Mouse (Mus musculus) thymus, adult 2 months (tissue): Measurements from ENCODE around the gene Rpl3. TPM values are rescaled to one million over a fixed set of nuclear protein-coding genes. Genes with fewer than 3 reads are reported as not detected.

Experiments used
- DNase-seq: peaks from one replicate; pipeline ENCODE4 v3.0.0; 2021
- H3K27ac ChIP-seq: fragments of 200-500 bp; 2 replicates; pipeline ENCODE4 v1.5.1; 2012; ENCODE audit warnings: low read length, control low read depth; ENCODE audit not compliant: control insufficient read depth, insufficient read depth
- H3K27me3 ChIP-seq: fragments of 200-500 bp; 2 replicates; pipeline ENCODE4 v1.6.1; 2012; ENCODE audit warnings: mild to moderate bottlenecking, low read length, moderate library complexity, mixed read lengths; ENCODE audit not compliant: control insufficient read depth, insufficient read depth
- H3K36me3 ChIP-seq: fragments of 200-500 bp; 2 replicates; pipeline ENCODE4 v1.6.1; 2012; ENCODE audit warnings: mild to moderate bottlenecking, low read length, moderate library complexity; ENCODE audit not compliant: control insufficient read depth, insufficient read depth
- H3K4me1 ChIP-seq: fragments of 200-500 bp; replicated peaks from 2 replicates; pipeline ENCODE4 v1.6.1; 2012; ENCODE audit warnings: low read length; ENCODE audit not compliant: control insufficient read depth, insufficient read depth
- H3K4me3 ChIP-seq: fragments of 200-500 bp; 2 replicates; pipeline ENCODE4 v1.5.1; 2012; ENCODE audit warnings: mild to moderate bottlenecking, low read length, control low read depth, moderate library complexity; ENCODE audit not compliant: control insufficient read depth, insufficient read depth
- CTCF ChIP-seq: fragments of 200-500 bp; IDR thresholded peaks from 2 replicates; pipeline ENCODE4 v1.5.1; 2012; ENCODE audit warnings: mild to moderate bottlenecking, control low read depth, low read length, moderate library complexity, borderline replicate concordance; ENCODE audit not compliant: control insufficient read depth, poor library complexity, insufficient read depth; ENCODE audit errors: extremely low read depth
- POLR2A ChIP-seq: fragments of 200-500 bp; IDR thresholded peaks from 2 replicates; pipeline ENCODE4 v1.6.1; 2012; ENCODE audit warnings: mild to moderate bottlenecking, low read length, control low read depth, moderate library complexity; ENCODE audit not compliant: control insufficient read depth, poor library complexity, insufficient read depth; ENCODE audit errors: extremely low read depth
- WGBS: fragments of 180-500 bp; shearing (Covaris S2); methylation state at CpG from one replicate; pipeline ENCODE4 v1.1.7; 2018; 5-methylcytosine and 5-hydroxymethylcytosine counted together
- polyA plus RNA-seq: library from polyadenylated mRNA; depleted of rRNA; stranded (reverse); fragments of >200 nt; gene quantifications from 2 replicates; pipeline ENCODE4 v1.2.3, GENCODE M21; 2012

Gene Rpl3
- polyA plus RNA-seq, 1 experiment = 627 TPM

DNA sequence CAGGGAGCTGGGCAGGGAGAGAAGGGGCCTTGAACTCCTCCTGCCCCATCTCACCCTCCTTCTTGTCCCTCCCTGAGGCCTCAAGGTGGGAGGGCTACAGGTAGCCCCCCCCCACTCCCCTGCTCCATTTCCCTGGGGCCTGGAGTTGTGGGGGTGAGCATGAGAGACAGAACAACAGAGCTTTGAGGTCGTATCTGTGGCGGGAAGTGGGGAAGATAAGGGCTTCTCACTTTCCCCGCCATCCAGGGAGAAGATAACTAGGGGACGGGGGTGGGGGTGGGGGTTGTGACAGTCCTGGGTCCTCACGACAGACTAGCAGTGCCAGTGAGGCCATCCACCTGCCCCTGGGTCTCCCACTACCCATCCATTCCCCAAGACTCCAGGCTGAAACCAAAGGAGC is 43.7 kb downstream of the Rpl3 start:
- WGBS = 17% methylated on average over 5 of the region's 5 CpGs
- H3K4me1 ChIP-seq = peaks cover 52% of the 10 kb centered on the region

DNA sequence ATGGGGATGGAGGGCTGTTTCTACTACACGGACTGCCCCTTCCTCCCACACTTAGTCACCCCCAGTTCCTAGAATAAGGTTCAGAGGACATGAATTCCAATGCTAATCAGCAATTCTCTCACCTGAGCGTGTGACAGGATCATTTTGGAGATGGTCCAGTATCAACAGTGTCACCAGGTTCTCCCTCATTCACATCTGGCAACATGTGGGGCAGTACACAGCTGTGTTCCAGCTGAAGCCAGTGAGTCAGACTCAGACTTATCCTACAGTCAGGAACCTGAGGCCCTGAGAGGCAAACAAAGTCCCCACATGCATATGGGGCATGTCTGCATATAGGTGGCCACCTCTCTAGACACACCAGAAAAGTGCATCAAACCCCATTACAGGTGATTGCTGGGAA is 44.4 kb downstream of the Rpl3 start:
- TF ChIP-seq POLR2A = no peak
- TF ChIP-seq CTCF = no peak
- peaks cover 48% of the 10 kb centered on the region for H3K4me1 ChIP-seq
- no peak overlapping the region for H3K27ac ChIP-seq
- no peak overlapping the region for H3K4me3 ChIP-seq
- WGBS = 89% methylated on average over 2 of the region's 2 CpGs
- H3K36me3 ChIP-seq = no peaks in the 10 kb centered on the region
- no peak for DNase-seq
- no peaks in the 10 kb centered on the region for H3K27me3 ChIP-seq

More for the DNA sequence above, 43.7 kb downstream of the Rpl3 start:
- no peaks in the 10 kb centered on the region for H3K36me3 ChIP-seq
- H3K4me3 ChIP-seq = no peak overlapping the region
- H3K27ac ChIP-seq = no peak overlapping the region
- no peak for DNase-seq
- no peak for TF ChIP-seq POLR2A
- no peaks in the 10 kb centered on the region for H3K27me3 ChIP-seq

DNA sequence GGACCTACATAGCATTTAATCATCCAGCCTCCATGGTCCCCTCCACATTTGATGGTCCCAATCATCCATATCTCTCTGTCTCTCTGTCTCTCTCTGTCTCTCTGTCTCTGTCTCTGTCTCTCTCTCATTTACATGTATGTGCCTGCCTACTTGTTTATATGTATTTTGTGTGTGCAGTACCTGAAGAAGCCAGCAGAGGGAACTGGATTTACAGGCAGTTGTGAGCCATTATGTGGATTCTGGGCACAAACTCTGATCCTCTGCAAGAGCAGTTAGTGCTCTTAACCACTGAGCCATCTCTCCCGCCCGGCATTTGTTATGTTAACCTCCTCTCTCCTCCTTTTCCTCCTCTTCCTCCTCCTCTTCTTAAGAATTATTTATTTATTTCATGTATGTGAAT is 45.9 kb downstream of the Rpl3 start:
- no peak for TF ChIP-seq POLR2A
- no peak for TF ChIP-seq CTCF
- no peaks in the 10 kb centered on the region for H3K27me3 ChIP-seq
- H3K4me1 ChIP-seq = peaks cover 35% of the 10 kb centered on the region
- no peak for DNase-seq
- no peak overlapping the region for H3K4me3 ChIP-seq
- 98% methylated on average over 2 of the region's 2 CpGs for WGBS
- no peak overlapping the region for H3K27ac ChIP-seq
- no peaks in the 10 kb centered on the region for H3K36me3 ChIP-seq

DNA sequence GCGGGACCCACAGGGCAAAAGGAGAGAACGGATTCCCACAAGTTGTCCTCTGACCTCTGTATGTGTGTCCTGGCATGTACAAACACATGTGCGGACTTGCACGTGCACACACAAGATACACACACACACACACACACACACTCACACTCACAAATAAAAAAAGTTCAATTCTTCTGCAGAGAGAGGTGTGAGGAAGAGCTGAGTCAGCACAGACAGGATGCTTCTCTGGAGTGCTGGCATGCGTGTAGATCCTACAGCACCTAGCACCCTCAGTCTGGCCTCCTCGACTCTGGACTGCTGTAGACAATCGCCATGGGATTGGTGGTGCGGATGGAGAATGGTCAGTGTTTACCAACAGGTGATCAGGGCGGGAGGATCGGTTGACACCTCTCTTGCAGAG is 47.4 kb downstream of the Rpl3 start:
- no peak for DNase-seq
- Histone ChIP-seq H3K36me3 (no peaks in the 10 kb centered on the region), H3K27me3 (no peaks in the 10 kb centered on the region), H3K4me3 (no peak overlapping the region), H3K4me1 (peaks cover 22% of the 10 kb centered on the region), H3K27ac (no peak overlapping the region)
- TF ChIP-seq POLR2A (no peak), CTCF (no peak)
- 87% methylated on average over 10 of the region's 10 CpGs for WGBS

DNA sequence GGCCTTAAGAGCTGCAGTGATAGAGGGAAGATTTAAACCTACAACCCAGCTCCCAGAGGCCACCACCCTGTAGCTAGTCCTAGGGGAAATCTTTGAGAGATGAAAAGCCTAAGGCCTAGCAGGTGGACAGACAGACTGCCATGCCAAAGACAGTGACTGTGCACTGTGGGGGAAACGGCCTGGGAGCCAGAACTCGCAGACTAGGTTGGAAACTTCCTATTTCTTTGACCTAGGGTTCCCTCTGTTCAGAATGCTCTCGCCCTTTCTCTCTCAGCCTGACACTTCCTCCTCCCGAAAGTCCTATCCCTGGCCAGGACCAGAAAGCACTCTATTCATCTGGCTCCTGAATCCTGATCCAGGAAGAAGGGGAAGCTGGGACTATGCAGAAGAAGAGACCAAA is 49.5 kb downstream of the Rpl3 start:
- H3K4me3 ChIP-seq = no peak overlapping the region
- 45% methylated on average over 4 of the region's 4 CpGs for WGBS
- H3K36me3 ChIP-seq = no peaks in the 10 kb centered on the region
- no peak for TF ChIP-seq CTCF
- TF ChIP-seq POLR2A = no peak
- H3K27ac ChIP-seq = no peak overlapping the region
- DNase-seq = no peak
- peaks cover 1% of the 10 kb centered on the region; the same call in 1 of the 2 replicates for H3K4me1 ChIP-seq
- H3K27me3 ChIP-seq = no peaks in the 10 kb centered on the region

DNA sequence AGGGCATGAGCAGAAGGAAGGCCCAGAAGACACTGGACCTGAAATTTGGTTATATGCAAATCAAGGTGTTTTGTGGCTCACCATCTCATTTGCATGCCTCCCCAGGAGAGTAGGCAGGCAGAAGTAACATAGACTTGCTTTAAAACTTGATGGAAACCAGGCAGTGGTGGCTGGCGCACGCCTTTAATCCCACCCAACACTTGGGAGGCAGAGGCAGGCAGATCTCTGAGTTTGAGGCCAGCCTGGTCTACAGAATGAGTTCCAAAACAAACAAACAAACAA is 53.6 kb downstream of the Rpl3 start:
- no peak for TF ChIP-seq POLR2A
- TF ChIP-seq CTCF = no peak
- Histone ChIP-seq H3K4me1 (no peaks in the 10 kb centered on the region), H3K4me3 (no peak overlapping the region), H3K27ac (no peak overlapping the region), H3K36me3 (no peaks in the 10 kb centered on the region), H3K27me3 (no peaks in the 10 kb centered on the region)
- WGBS = 95% methylated on average over 2 of the region's 2 CpGs
- no peak for DNase-seq

DNA sequence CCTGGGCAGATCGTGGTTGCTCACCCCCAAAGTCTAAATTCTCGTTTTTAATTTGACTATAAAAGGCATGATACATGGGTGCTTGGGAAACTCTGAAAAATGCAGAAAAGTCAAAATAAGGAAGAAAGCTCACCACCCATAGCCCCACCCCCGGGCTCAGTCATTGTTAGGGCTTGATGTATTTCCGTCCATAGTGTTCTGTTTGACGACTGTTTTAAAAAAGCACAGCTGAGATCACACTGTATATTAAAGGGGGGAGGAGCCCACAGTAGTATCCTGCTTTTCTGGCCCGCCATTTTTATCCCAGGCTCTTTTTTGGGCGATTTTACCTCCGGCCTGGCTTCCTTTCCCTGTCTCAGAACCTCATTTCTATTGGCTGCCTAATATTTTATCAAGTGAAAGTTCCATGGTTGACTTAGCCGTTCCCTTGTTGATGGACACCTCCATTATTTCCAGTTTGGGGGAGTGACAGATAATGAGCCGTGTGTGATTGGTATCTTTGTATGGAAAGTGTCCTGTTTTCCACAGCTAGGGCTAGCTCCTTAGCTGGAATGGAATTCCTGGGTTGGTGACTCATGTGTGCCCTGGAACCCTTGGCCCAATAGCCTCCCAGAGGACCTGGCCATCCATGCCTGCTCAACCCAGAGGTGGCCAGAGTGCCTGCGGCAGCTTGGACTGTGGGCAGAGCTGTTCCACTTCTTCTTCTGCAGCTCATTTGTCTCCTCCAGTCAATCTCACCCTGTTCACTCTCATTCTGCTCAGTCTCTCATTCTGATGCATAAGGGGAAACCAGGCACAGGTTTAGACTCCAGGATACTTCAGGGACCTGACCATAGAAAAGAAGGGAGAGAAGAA is 54.2 kb downstream of the Rpl3 start:
- 54% methylated on average over 11 of the region's 11 CpGs for WGBS
- Histone ChIP-seq H3K27me3 (no peaks in the 10 kb centered on the region), H3K4me1 (no peaks in the 10 kb centered on the region), H3K36me3 (no peaks in the 10 kb centered on the region), H3K27ac (no peak overlapping the region), H3K4me3 (no peak overlapping the region)
- TF ChIP-seq CTCF = no peak
- no peak for TF ChIP-seq POLR2A
- DNase-seq = no peak
